Mouse (Mus musculus) retina, embryonic 14.5 days (tissue): Measurements from ENCODE around the gene Golgb1.
"Not testable (repeated sequence)": the region's sequence is repeated elsewhere in the genome, so short reads cannot be mapped to it uniquely, and the experiment has no call there.

Source experiments
- DNase-seq: peaks from one replicate; pipeline ENCODE4 v3.0.0-alpha.2; 2015; ENCODE audit warnings: low spot score

Golgb1 gene

GRCm38 (mm10) chr16:36874583-36875275, at the start of gene Golgb1, which contains the start of gene Eaf2:
TSS of gene Golgb1 (plus strand) at chr16:36875140.
TSS of gene Eaf2 (minus strand) at chr16:36875003.
- peak; percentile 99 for DNase-seq

- DNase-seq: no peak
Observed at GRCm38 (mm10) chr16:36827611-36828053, 47.3 kb upstream of the Golgb1 start.

GRCm38 (mm10) chr16:36828054-36828786, 46.7 kb upstream of the Golgb1 start, which contains the start of gene Iqcb1:
TSS of gene Iqcb1 (plus strand) at chr16:36828385.
- peak; percentile 85 for DNase-seq

GRCm38 (mm10) chr16:36828820-36829219, 46.1 kb upstream of the Golgb1 start:
- no peak for DNase-seq

DNA sequence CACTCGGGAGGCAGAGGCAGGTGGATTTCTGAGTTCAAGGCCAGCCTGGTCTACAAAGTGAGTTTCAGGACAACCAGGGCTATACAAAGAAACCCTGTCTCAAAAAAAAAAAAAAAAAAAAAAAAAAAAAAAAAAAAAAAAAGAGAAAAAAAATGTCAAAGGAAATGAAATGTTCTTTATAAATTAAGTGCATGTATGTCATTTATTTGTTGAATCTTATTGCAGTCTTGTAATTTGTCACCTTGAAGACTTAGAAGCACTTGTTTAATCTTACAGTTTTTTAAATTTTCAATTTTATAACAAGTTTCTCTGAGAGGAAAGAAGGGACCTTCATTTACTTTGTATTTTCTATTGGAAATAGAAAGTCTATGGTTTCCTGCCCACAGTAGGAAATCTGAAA, 28.0 kb upstream of the Golgb1 start:
- DNase-seq: not testable (repeated sequence)

GRCm38 (mm10) chr16:36851202-36851601, 23.7 kb upstream of the Golgb1 start:
- no peak for DNase-seq

GRCm38 (mm10) chr16:36863585-36863984, 11.4 kb upstream of the Golgb1 start:
- no peak for DNase-seq

DNA sequence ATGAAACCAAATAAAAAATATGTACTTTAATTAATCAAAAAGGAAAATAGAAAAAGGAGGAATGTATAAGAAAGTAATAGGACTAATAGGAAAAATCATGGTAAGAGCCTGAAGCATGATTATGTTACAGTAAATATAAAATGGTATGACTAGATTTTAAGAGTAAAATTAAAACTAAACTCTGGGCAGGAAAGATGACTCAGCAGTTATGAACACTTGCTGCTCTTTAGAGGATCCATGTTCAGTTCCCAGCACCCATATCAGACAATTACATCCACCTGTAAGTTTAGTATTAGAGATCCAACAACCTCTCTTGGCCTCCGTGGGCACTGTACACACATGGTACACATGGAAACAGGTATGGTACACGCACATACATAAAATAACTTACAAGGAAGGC, 5.5 kb upstream of the Golgb1 start:
- DNase-seq: no peak

- DNase-seq: no peak
Observed at GRCm38 (mm10) chr16:36875276-36875851, 424 bp downstream of the Golgb1 start.

GRCm38 (mm10) chr16:36877316-36877715, 2.4 kb downstream of the Golgb1 start:
- DNase-seq: peak; percentile 11

GRCm38 (mm10) chr16:36882737-36883343, 7.9 kb downstream of the Golgb1 start:
- DNase-seq: no peak

DNA sequence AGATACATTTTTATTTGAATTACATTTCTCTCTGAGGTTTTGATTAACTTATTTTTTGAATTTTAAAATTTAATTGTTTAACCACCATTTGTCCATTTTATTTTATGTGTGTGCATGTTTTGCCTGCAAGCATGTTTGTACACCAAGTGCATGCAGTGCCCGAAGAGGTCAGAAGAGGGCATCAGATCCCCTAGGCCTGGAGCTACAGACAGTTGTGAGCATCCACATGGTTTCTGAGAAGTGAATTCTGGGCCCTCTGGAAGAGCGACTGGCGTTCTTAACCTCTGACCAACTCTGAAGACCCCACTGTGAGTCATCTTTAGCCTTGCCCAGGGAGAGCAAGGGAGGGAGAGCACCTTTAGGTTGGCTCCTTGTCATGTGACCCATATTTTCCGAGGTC, 9.9 kb downstream of the Golgb1 start:
- peak; percentile 43 for DNase-seq

GRCm38 (mm10) chr16:36885912-36886311, 11.0 kb downstream of the Golgb1 start:
- DNase-seq: no peak

DNA sequence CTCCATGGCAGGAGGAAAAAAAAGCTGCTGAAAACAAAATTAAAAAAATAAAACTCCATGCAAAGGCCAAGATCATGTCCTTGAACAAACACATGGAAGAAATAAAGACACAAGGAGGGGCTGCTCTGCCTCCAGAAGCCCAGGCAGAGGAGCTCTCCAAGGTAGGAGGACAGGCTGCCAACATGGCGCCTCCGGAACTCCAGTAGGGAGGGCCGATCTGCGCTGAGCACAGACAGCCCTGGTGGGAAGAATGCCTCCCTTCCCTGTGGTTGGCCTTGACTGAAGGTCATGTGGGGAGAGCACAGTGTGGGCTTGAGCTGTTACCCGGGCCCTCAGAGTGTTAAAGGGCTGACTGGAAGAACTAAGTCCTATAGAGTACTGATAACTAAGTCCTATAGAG, 12.6 kb downstream of the Golgb1 start:
- no peak for DNase-seq

- DNase-seq: no peak
Observed at GRCm38 (mm10) chr16:36890559-36890958, 15.6 kb downstream of the Golgb1 start.

- DNase-seq: no peak
Observed at GRCm38 (mm10) chr16:36891415-36891814, 16.5 kb downstream of the Golgb1 start.

- DNase-seq: no peak
Observed at GRCm38 (mm10) chr16:36893317-36893716, 18.4 kb downstream of the Golgb1 start.

- DNase-seq: no peak
Observed at GRCm38 (mm10) chr16:36896712-36897111, 21.8 kb downstream of the Golgb1 start.

DNA sequence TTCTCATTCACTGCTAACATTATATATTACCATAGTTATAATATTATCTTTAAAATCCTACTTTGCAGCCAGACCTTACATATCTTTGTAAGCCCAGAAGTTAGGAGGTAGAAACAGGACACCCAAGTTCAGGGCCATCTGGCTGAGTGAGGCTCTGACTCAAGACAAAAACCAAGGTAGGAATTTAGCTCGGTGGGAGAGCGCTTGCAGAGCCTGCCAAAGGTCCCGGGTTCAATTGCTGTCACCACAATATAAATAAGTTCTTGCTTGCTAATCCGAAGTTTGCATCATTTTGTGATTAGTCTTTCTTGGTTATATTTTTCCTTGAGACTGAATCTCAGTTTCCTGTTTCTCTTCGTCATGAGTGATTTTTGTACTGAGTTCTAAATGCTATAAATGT, 28.2 kb downstream of the Golgb1 start:
- no peak for DNase-seq

- DNase-seq: no peak
Observed at GRCm38 (mm10) chr16:36911909-36912308, 37.0 kb downstream of the Golgb1 start.

- no peak for DNase-seq
Observed at GRCm38 (mm10) chr16:36912311-36912710, 37.4 kb downstream of the Golgb1 start.

GRCm38 (mm10) chr16:36914195-36914594, 39.3 kb downstream of the Golgb1 start:
- no peak for DNase-seq

DNA sequence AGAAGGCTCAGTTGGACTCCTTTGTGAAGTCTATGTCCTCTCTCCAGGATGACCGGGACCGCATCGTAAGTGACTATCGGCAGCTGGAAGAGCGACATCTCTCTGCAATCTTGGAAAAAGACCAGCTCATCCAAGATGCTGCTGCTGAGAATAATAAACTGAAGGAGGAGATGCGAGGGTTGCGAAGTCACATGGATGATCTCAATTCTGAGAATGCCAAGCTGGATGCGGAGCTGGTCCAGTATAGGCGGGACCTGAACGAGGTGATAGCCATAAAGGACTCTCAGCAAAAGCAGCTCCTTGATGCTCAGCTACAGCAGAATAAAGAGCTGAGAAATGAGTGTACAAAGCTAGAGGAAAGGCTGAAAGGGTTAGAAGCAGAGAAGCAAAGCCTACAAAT, 43.6 kb downstream of the Golgb1 start:
- DNase-seq: no peak
